Mouse (Mus musculus): ENCODE results near the gene Gm21954. TPM values are rescaled to one million over a fixed set of nuclear protein-coding genes. Genes with fewer than 3 reads are reported as not detected.

Gm21954 gene
- total and polyA plus RNA-seq, 3 experiments, result not detected

GRCm38 (mm10) chr3:55465785-55466184, 6.2 kb downstream of the Gm21954 start:
- peaks cover 45% of the 10 kb centered on the region for H3K9me3 ChIP-seq (replicated peaks; ENCODE audit: low read length)
- in situ Hi-C loops (cut with MboI; ENCODE audit: low pct_ligation_motif_present, low pct_unique_long_range_greater_than_20kb, low sequenced_read_pairs), result no loop called here
- no peaks in the 10 kb centered on the region for H3K27me3 ChIP-seq (replicated peaks)
- no peaks in the 10 kb centered on the region for H3K4me1 ChIP-seq (ENCODE audit: control insufficient read depth in 1 of 2, insufficient read depth in 2 of 2)
- DNase-seq (ENCODE audit: extremely low read depth), result no peak
- no peak for TF ChIP-seq TCF12 (IDR thresholded peaks at IDR 0.05; ENCODE audit: low read depth, low read length)
- H3K36me3 ChIP-seq (replicated peaks in 1 of 2; ENCODE audit: control insufficient read depth in 1 of 2, insufficient read depth in 1 of 2, low read length in 1 of 2), result no peaks in the 10 kb centered on the region
- H3K4me3 ChIP-seq (replicated peaks in 1 of 3; ENCODE audit: low read depth in 2 of 3, low read length in 2 of 3, poor library complexity in 1 of 3), result no peak overlapping the region
- dilution Hi-C loops (cut with MboI; ENCODE audit: extremely low pct_ligation_motif_present, extremely low pct_unique_long_range_greater_than_20kb, low sequenced_read_pairs), result no loop called here
- no peak overlapping the region for H3K4me2 ChIP-seq (ENCODE audit: insufficient read depth, low read depth, poor library complexity, severe bottlenecking)
- no peaks in the 10 kb centered on the region for H3K79me2 ChIP-seq (replicated peaks; ENCODE audit: control insufficient read depth, extremely low read depth, insufficient read depth, poor library complexity, severe bottlenecking)
- no peak overlapping the region for H3K9ac ChIP-seq (ENCODE audit: insufficient read depth, low read depth)
- no peak overlapping the region for H3K27ac ChIP-seq (ENCODE audit: insufficient read depth, low read depth)

DNA sequence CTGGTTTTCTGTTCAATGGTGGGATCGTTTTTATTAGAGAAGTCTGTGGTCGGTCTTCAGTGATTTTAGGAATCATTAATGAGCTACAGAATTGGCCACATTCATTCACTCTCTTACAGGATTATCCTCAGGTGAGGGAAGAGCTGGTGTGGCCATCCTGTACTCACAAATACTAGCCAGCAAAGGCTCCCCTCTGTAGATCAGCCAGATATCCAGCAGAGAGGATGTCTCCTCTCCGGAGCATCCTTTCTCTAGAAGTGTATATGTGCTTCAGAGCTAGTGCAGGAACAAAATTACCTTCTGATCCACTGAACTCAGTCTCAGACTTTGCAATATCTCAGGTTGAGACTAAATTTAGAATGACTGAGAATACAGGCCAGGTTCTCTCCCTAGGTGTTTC, 7.8 kb downstream of the Gm21954 start:
- in situ Hi-C loops (cut with MboI; ENCODE audit: low pct_ligation_motif_present, low pct_unique_long_range_greater_than_20kb, low sequenced_read_pairs), result no loop called here

GRCm38 (mm10) chr3:55462904-55463668, 8.9 kb downstream of the Gm21954 start:
- no peak overlapping the region for H3K4me2 ChIP-seq (ENCODE audit: insufficient read depth, low read depth, poor library complexity, severe bottlenecking)
- DNase-seq (ENCODE audit: extremely low read depth), result no peak
- peaks cover 53% of the 10 kb centered on the region for H3K9me3 ChIP-seq (replicated peaks; ENCODE audit: low read length)
- dilution Hi-C loops (cut with MboI; ENCODE audit: extremely low pct_ligation_motif_present, extremely low pct_unique_long_range_greater_than_20kb, low sequenced_read_pairs), result no loop called here
- no peak overlapping the region for H3K4me3 ChIP-seq (replicated peaks in 1 of 3; ENCODE audit: low read depth in 2 of 3, low read length in 2 of 3, poor library complexity in 1 of 3)
- in situ Hi-C loops (cut with MboI; ENCODE audit: low pct_ligation_motif_present, low pct_unique_long_range_greater_than_20kb, low sequenced_read_pairs), result no loop called here
- H3K79me2 ChIP-seq (replicated peaks; ENCODE audit: control insufficient read depth, extremely low read depth, insufficient read depth, poor library complexity, severe bottlenecking), result no peaks in the 10 kb centered on the region
- no peak overlapping the region for H3K9ac ChIP-seq (ENCODE audit: insufficient read depth, low read depth)
- H3K27me3 ChIP-seq (replicated peaks), result no peaks in the 10 kb centered on the region
- TF ChIP-seq TBP (conservative IDR thresholded peaks at IDR 0.05; ENCODE audit: low read depth, low read length) (no peak), HCFC1 (IDR thresholded peaks at IDR 0.05; ENCODE audit: low read depth, low read length) (no peak), ZNF384 (IDR thresholded peaks at IDR 0.05; ENCODE audit: low read depth, low read length) (no peak), MXI1 (IDR thresholded peaks at IDR 0.05; ENCODE audit: low read depth, low read length) (no peak), MAZ (IDR thresholded peaks at IDR 0.05; ENCODE audit: low read depth, low read length) (no peak), POLR2A (IDR thresholded peaks at IDR 0.05; ENCODE audit: low read depth, low read length) (no peak), MEF2A (IDR thresholded peaks at IDR 0.05; ENCODE audit: borderline replicate concordance, low read depth, low read length) (no peak), MYC (IDR thresholded peaks at IDR 0.05; ENCODE audit: low read depth, low read length) (no peak), RAD21 (IDR thresholded peaks at IDR 0.05; ENCODE audit: low read depth, low read length) (no peak), ELF1 (IDR thresholded peaks at IDR 0.05; ENCODE audit: low read depth, low read length) (no peak)
- H3K4me1 ChIP-seq (ENCODE audit: control insufficient read depth in 1 of 2, insufficient read depth in 2 of 2), result no peaks in the 10 kb centered on the region
- no peak overlapping the region for H3K27ac ChIP-seq (ENCODE audit: insufficient read depth, low read depth)
- H3K36me3 ChIP-seq (replicated peaks in 1 of 2; ENCODE audit: control insufficient read depth in 1 of 2, insufficient read depth in 1 of 2, low read length in 1 of 2), result no peaks in the 10 kb centered on the region

More for the DNA sequence above, 7.8 kb downstream of the Gm21954 start:
- no peak overlapping the region for H3K4me2 ChIP-seq (ENCODE audit: insufficient read depth, low read depth, poor library complexity, severe bottlenecking)
- peaks cover 53% of the 10 kb centered on the region for H3K9me3 ChIP-seq (replicated peaks; ENCODE audit: low read length)
- DNase-seq (ENCODE audit: extremely low read depth), result no peak
- no peak overlapping the region for H3K27ac ChIP-seq (ENCODE audit: insufficient read depth, low read depth)
- H3K79me2 ChIP-seq (replicated peaks; ENCODE audit: control insufficient read depth, extremely low read depth, insufficient read depth, poor library complexity, severe bottlenecking), result no peaks in the 10 kb centered on the region
- H3K4me1 ChIP-seq (ENCODE audit: control insufficient read depth in 1 of 2, insufficient read depth in 2 of 2), result no peaks in the 10 kb centered on the region
- no peaks in the 10 kb centered on the region for H3K36me3 ChIP-seq (replicated peaks in 1 of 2; ENCODE audit: control insufficient read depth in 1 of 2, insufficient read depth in 1 of 2, low read length in 1 of 2)
- H3K4me3 ChIP-seq (replicated peaks in 1 of 3; ENCODE audit: low read depth in 2 of 3, low read length in 2 of 3, poor library complexity in 1 of 3), result no peak overlapping the region
- dilution Hi-C loops (cut with MboI; ENCODE audit: extremely low pct_ligation_motif_present, extremely low pct_unique_long_range_greater_than_20kb, low sequenced_read_pairs), result no loop called here
- TF ChIP-seq NELFE (IDR thresholded peaks at IDR 0.05; ENCODE audit: low read depth, low read length) (no peak), ZC3H11A (IDR thresholded peaks at IDR 0.05; ENCODE audit: low read depth, low read length) (no peak), PAX5 (IDR thresholded peaks at IDR 0.05; ENCODE audit: low read length) (no peak)
- H3K27me3 ChIP-seq (replicated peaks), result no peaks in the 10 kb centered on the region
- no peak overlapping the region for H3K9ac ChIP-seq (ENCODE audit: insufficient read depth, low read depth)
